Mouse (Mus musculus) monocyte, adult 2 months (primary cell): ENCODE measurements around the gene Rexo2.
A peak's percentile ranks its signal among the peaks of the same experiment; 100 is the strongest.
"Not testable (repeated sequence)": the region's sequence is repeated elsewhere in the genome, so short reads cannot be mapped to it uniquely, and the experiment has no call there.

Source experiments
- DNase-seq, 2 experiments: peaks; one replicate each; pipeline ENCODE4 v3.0.0; 2022; ENCODE audit warnings: low spot score in 2 of 2, low read depth in 1 of 2

Gene Rexo2

DNA sequence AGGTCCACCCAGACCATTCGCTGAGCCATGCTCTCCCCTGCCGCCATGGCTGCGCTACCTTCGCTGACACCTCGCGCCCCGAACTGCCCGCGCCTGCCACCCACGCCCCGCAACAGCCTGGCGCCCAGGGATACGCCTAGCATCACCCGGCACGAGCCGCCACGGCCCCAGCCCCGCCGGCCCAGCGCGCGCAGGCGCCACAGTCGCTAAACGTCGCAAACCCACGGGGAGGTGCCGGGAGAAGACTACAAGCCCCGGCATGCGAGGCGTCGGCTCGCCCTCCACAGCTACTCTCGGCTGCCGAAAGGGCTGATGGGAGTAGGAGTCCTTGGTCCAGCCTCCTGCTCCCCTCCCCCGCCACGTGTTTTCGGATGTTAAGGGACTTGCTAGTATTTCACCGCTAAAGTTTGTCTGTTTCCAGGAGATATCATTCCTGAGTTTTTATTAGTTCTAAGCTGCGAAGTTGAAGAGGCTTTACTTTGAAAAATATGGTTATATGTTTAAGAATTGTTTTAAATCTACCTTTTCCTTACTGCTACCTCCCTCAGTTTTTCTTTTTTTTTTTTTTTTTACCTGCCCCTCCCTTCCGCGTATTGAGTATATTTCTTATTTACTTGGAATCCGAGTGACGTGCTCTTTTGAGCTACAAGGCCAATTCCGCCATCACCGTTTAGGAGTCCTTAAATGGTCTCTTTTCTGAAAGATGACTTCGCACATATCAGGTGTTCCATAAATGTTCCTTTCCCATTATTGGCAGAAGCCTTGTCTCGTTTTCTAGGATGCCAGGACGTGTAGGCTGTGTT, at the start of gene Rexo2:
Gene Rexo2, minus strand, starts transcription at position 213 of the 803 bp plus-strand sequence.
- DNase-seq, result peak; percentile 86

- DNase-seq, result no peak
Measured at GRCm38 (mm10) chr9:48526520-48526919, 46.1 kb upstream of the Rexo2 start.

- DNase-seq, result no peak
Measured at GRCm38 (mm10) chr9:48525566-48525965, 45.1 kb upstream of the Rexo2 start.

- not testable (repeated sequence) for DNase-seq
Measured at GRCm38 (mm10) chr9:48520405-48520804, 40.0 kb upstream of the Rexo2 start.

GRCm38 (mm10) chr9:48517372-48518130, 37.1 kb upstream of the Rexo2 start:
- DNase-seq, result no peak

- DNase-seq, result no peak
Measured at GRCm38 (mm10) chr9:48516615-48517371, 36.4 kb upstream of the Rexo2 start.

- no peak for DNase-seq
Measured at GRCm38 (mm10) chr9:48515332-48515731, 34.9 kb upstream of the Rexo2 start.

- no peak for DNase-seq
Measured at GRCm38 (mm10) chr9:48510134-48510533, 29.7 kb upstream of the Rexo2 start.

- DNase-seq, result no peak
Measured at GRCm38 (mm10) chr9:48504741-48505365, 24.4 kb upstream of the Rexo2 start.

DNA sequence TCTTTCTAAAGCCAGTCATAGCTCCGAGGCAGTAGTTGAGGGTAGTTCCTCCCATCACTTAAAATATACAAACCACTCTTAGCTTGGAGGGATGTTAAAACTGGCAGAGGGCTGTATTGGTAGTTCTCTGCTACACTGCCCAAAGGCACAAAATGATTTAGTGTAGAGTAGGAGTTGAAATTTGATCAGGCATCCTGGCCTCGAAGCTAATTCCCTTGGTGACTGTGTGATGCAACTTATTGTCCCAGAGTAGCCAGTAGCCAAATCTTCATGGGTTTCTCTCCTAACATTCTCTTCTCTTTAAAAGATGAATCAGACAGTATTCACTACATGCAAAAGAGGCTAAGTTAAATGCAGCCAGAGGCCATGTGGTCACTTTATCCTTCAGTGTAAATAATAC, 22.6 kb upstream of the Rexo2 start:
- no peak for DNase-seq

- DNase-seq, result no peak
Measured at GRCm38 (mm10) chr9:48501192-48501591, 20.8 kb upstream of the Rexo2 start.

DNA sequence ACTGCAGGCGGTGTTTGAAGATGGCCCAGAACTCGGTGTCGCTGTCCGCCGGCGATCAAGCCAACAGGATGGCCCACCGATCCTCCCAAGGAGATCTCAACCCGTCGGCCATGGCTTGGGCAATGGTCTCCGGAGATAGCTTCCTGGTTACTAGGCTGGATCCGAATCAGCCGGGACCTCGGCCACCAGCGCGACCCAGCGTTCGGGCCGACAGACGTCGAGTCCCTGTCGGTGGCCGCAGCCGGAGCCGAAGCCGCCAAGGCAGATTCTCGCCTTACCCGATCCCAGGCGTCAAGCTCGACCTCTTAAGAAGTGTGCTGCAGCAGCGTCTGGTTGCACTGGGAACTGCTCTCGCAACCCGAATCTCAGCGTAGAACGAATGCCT, 15.1 kb upstream of the Rexo2 start:
- no peak for DNase-seq

- peak; percentile 84 to 90 for DNase-seq
Measured at GRCm38 (mm10) chr9:48494817-48495547, 14.6 kb upstream of the Rexo2 start, which contains the start of the genes Rbm7 and Gm5617. Gene Rbm7 (minus strand): TSS chr9:48495299. Gene Gm5617 (plus strand): TSS chr9:48495442.

GRCm38 (mm10) chr9:48481214-48482134, 1.1 kb upstream of the Rexo2 start:
- no peak for DNase-seq

GRCm38 (mm10) chr9:48479838-48480410, 499 bp downstream of the Rexo2 start:
- DNase-seq, result no peak

DNA sequence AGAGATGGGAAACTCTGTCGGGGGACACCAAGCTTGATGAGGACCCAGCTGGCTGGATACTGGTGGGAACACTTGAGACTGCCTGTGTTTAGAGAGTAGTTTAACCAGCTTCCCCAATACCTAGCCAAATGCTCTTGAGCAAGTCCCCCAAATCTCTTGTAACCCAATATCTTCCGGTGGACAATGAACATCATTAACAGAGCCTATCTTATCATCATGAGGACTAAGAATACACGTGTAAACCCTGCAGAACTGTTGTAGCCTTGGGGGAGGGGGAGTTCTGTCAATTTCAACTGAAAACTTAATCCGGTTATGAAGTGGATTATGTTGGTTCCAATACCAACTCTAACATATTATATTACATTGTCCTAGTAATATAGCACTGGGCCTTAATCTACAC, 1.6 kb downstream of the Rexo2 start:
- no peak for DNase-seq

GRCm38 (mm10) chr9:48476236-48477165, 3.9 kb downstream of the Rexo2 start:
- DNase-seq, result no peak

DNA sequence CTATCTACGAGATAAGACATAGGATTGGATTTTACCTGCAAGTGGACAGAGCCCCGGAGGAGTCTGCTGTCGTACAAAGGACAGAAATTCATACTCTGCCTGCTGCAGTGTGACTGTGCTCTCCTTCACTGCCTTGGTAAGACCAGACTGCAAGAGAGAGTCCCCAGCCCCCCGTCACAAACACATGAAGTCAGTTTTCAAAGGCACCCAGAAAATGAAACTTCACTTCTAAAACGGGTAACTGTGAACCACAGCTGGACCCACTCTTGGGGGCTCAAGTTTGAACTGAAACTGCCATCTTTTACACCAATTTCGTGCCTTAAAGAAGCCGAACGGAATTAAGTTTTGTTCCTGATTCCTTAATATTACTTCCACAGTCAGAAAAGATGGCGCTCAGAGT, 6.1 kb downstream of the Rexo2 start:
- no peak for DNase-seq
